In the genomic region with DNA sequence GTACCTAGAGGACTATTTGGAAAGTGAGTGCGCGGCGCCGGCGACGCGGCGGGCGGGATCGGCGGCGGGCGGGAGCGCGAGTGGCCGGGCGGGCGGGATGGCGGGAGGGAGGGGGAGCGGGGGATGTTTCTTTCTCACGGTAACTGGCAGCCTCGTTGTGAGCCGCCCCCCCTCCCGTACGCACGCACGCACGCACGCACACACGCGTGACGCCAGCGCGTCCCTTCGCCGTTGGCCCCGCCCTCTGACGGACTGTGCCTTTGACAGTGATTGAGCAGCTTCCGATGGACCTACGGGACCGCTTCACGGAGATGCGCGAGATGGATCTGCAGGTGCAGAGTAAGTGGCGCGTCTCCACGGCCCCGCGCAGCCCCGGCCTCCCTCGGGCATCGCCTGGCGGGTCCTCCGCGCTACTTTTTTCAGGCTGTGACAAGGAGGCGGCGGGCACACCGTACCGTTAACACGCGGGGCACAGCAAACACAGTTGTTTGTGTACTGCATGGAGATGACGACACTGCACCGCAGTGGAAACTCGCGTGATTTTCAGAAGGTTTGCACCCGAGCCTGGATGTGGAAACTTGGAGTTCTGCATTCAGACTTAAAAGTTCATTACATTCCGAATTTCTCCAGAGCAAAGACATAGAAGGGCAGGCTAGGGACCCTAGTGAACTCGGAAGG, we compare ENCODE assay signal across 7 mouse cellular contexts. TPM values are rescaled to one million over a fixed set of nuclear protein-coding genes. Genes with fewer than 3 reads are reported as not detected.
DNase-seq lines count a peak whose midpoint lies in the region; ATAC-seq lines count a peak whose summit lies in the region.

No protein-coding gene starts in this region.

- peak; percentile 96 to 97 for DNase-seq in adrenal gland, adult 18-20 months (ENCODE audit: low spot score in 2 of 2)
- peak; percentile 97 for DNase-seq in embryo, embryonic 11 days
- peak; percentile 95 to 97 for DNase-seq in gastrocnemius, postnatal 36 days
- DNase-seq in left cerebral cortex, postnatal 36 days (ENCODE audit: low spot score in 2 of 2): peak; percentile 97 to 98
- peak; percentile 99 for DNase-seq in midbrain, embryonic 11.5 days (ENCODE audit: low spot score, missing footprints)
- DNase-seq in skeletal muscle tissue, adult 2 months (ENCODE audit: low read depth, low spot score): peak; percentile 95

- H3K27me3 ChIP-seq in intestine, embryonic 16.5 days (replicated peaks; ENCODE audit: control insufficient read depth, insufficient read depth, low read length): no peaks in the 10 kb centered on the region
- no peaks in the 10 kb centered on the region for H3K27me3 ChIP-seq in midbrain, embryonic 11.5 days (ENCODE audit: control insufficient read depth, insufficient read depth, low read length)

- H3K27ac ChIP-seq in intestine, embryonic 16.5 days (ENCODE audit: low read length): peak overlapping the region; percentile 98
- H3K27ac ChIP-seq in midbrain, embryonic 11.5 days (ENCODE audit: low read depth, low read length): peak overlapping the region; percentile 94

- H3K9ac ChIP-seq in intestine, embryonic 16.5 days (ENCODE audit: low read depth, low read length): peak overlapping the region; percentile 83
- peak overlapping the region; percentile 92 for H3K9ac ChIP-seq in midbrain, embryonic 11.5 days (ENCODE audit: low read length)

- peaks cover 4% of the 10 kb centered on the region; the same call in 1 of the 2 replicates for H3K36me3 ChIP-seq in intestine, embryonic 16.5 days (ENCODE audit: control insufficient read depth, insufficient read depth, low read length)
- no peaks in the 10 kb centered on the region for H3K36me3 ChIP-seq in midbrain, embryonic 11.5 days (ENCODE audit: control insufficient read depth, insufficient read depth, low read length)

- under 1% methylated on average over 63 of the region's 68 CpGs for WGBS in intestine, embryonic 16.5 days
- WGBS in midbrain, embryonic 11.5 days: 2% methylated on average over 50 of the region's 68 CpGs

- intact Hi-C loops in gastrocnemius, postnatal 36 days (cut with DNase I): loop anchor here (10.0 kb wide), 1 partner anchor 155 kb away; no protein-coding TSS in a partner anchor
- intact Hi-C loops in left cerebral cortex, postnatal 36 days (cut with DNase I): loop anchor here (5.0 to 10.0 kb wide), 3 partner anchors 98 to 398 kb away; partner anchors contain the start of gene Tspan12

- peak overlapping the region; percentile 79 for H3K4me3 ChIP-seq in intestine, embryonic 16.5 days (ENCODE audit: low read length)
- H3K4me3 ChIP-seq in midbrain, embryonic 11.5 days (ENCODE audit: low read depth, low read length): peak overlapping the region; percentile 75

- peak; percentile 95 for ATAC-seq in intestine, embryonic 16.5 days
- ATAC-seq in midbrain, embryonic 11.5 days (ENCODE audit: low FRiP score): peak; percentile 97

- H3K4me1 ChIP-seq in intestine, embryonic 16.5 days (ENCODE audit: control insufficient read depth, insufficient read depth, low read length): peaks cover 8% of the 10 kb centered on the region; the same call in 1 of the 2 replicates
- H3K4me1 ChIP-seq in midbrain, embryonic 11.5 days (ENCODE audit: control insufficient read depth, insufficient read depth, low read length): peaks cover 7% of the 10 kb centered on the region

- peak overlapping the region; percentile 75 for H3K4me2 ChIP-seq in intestine, embryonic 16.5 days (ENCODE audit: low read depth, low read length)
- peak overlapping the region; percentile 62 for H3K4me2 ChIP-seq in midbrain, embryonic 11.5 days

- H3K9me3 ChIP-seq in intestine, embryonic 16.5 days (ENCODE audit: control insufficient read depth, low read length): no peaks in the 10 kb centered on the region
- no peaks in the 10 kb centered on the region for H3K9me3 ChIP-seq in midbrain, embryonic 11.5 days (ENCODE audit: control insufficient read depth, low read length)

RNA-seq across cellular contexts. Expression of gene Ing3, which starts 0.5 kb away (rescaled TPM):
- total RNA-seq in adrenal gland, adult 18-20 months (2021): 10 to 100 TPM; 22.8 to 23.0 TPM
- total RNA-seq in gastrocnemius, postnatal 36 days (2021): 1 to 10 TPM; 7.5 to 8.8 TPM
- 40.6 and 41.4 TPM in 2 replicates for polyA plus RNA-seq in intestine, embryonic 16.5 days (2015; fragmentation: Nextera tagmentation; extraction: Ambion mirVana)
- 10 to 100 TPM; 22.5 to 27.5 TPM for total RNA-seq in left cerebral cortex, postnatal 36 days (2021)
- 44.6 and 45.3 TPM in 2 replicates for polyA plus RNA-seq in midbrain, embryonic 11.5 days (2014; fragmentation: Nextera tagmentation; extraction: Ambion mirVana)

RNA-seq across cellular contexts. Expression of gene Cped1, which starts 35.8 kb away (rescaled TPM):
- 10 to 100 TPM; 43.9 to 50.3 TPM for total RNA-seq in adrenal gland, adult 18-20 months (2021)
- 10 to 100 TPM; 19.0 to 22.7 TPM for total RNA-seq in gastrocnemius, postnatal 36 days (2021)
- 16.8 and 17.6 TPM in 2 replicates for polyA plus RNA-seq in intestine, embryonic 16.5 days (2015; fragmentation: Nextera tagmentation; extraction: Ambion mirVana)
- 1 to 10 TPM; 3.0 to 4.1 TPM for total RNA-seq in left cerebral cortex, postnatal 36 days (2021)
- 9.6 and 12.9 TPM in 2 replicates for polyA plus RNA-seq in midbrain, embryonic 11.5 days (2014; fragmentation: Nextera tagmentation; extraction: Ambion mirVana)

Comparison
In these comparisons a context has a peak if more than half of its experiments do, and no peak if none do; other contexts are left out.
1. Peak in every context shown above with its lines: DNase-seq, ATAC-seq, H3K4me3 ChIP-seq and H3K27ac ChIP-seq.